Mouse (Mus musculus): ENCODE data around the gene Aspdh. TPM values are rescaled to one million over a fixed set of nuclear protein-coding genes. Genes with fewer than 3 reads are reported as not detected.
A peak's percentile ranks its signal among the peaks of the same experiment; 100 is the strongest.

The Aspdh gene
- total and polyA plus RNA-seq, 3 experiments = 1.3 to 2.4 (median 1.5) TPM

DNA sequence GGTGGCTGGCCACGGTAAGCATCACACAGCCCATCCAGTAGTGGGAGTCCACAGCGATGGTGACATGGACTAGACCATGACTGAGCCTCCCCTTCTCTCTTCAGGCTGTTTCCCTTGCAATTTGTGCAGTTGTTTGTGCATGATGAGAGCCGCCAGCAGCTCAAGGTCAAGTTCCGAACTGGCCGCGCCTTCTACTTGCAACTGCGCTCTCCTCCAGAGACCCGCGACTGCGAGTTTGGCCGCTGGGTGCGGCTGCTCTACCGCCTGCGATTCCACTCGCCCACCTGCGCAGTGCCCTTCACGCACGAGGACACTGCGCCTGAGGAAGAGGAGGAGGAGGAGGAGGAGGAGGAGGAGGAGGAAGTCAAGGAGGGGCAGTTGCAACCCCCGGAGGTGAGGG, 34.9 kb downstream of the Aspdh start:
- H3K36me3 ChIP-seq (ENCODE audit: control insufficient read depth, insufficient read depth, low read length) = no peaks in the 10 kb centered on the region
- no peak overlapping the region for H3K4me3 ChIP-seq
- no peak for DNase-seq
- no peaks in the 10 kb centered on the region for H3K79me2 ChIP-seq (replicated peaks; ENCODE audit: control insufficient read depth, insufficient read depth, low read length)
- TF ChIP-seq POLR2A (IDR thresholded peaks at IDR 0.05; ENCODE audit: insufficient read depth, low read depth, low read length) (no peak), CTCF (IDR thresholded peaks at IDR 0.05) (no peak), EP300 (IDR thresholded peaks at IDR 0.05; ENCODE audit: insufficient read depth, low read depth, low read length) (no peak)
- H3K9ac ChIP-seq (ENCODE audit: low read depth, low read length) = no peak overlapping the region
- WGBS = 38% methylated on average over 20 of the region's 20 CpGs
- peaks cover 6% of the 10 kb centered on the region for H3K4me1 ChIP-seq (ENCODE audit: control insufficient read depth, insufficient read depth, low read length)
- H3K27me3 ChIP-seq (ENCODE audit: control insufficient read depth, insufficient read depth, low read length) = 0 out of 2 replicates have a peak, but pooled peaks cover 2% of the 10 kb centered on the region
- intact Hi-C loops (cut with DNase I) = loop anchor here (2.0 kb wide), 1 partner anchor 25 kb away; the partner anchor contains the start of gene Mybpc2
- H3K27ac ChIP-seq = no peak overlapping the region

DNA sequence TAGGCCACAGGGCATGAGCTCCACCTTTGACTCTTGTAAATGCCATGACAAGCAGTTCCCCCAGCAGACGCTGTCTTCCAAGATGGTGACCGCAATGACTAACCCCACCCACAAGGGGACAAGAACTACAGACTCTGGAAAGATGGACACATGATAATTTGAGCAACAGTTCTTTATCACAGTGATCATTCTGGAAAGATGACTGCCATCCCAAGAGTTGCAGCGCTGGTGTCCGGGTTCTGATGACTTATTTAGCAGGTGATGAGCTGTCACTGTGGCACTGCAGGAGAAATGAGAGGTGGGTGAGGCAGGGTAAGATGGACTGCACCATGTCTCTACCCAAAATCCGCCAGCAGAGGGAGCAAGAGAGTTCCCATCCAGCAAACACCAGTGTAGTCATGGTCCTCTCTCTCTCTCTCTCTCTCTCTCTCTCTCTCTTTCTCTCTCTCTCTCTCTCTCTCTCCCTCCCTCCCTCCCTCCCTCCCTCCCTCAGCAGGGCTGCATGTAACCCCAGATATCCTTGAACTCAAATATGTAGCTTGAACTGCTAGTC, 36.4 kb downstream of the Aspdh start:
- TF ChIP-seq EP300 (IDR thresholded peaks at IDR 0.05; ENCODE audit: insufficient read depth, low read depth, low read length) (0 out of 2 replicates have a peak, but pooled peaks have one; percentile 34), POLR2A (IDR thresholded peaks at IDR 0.05; ENCODE audit: insufficient read depth, low read depth, low read length) (no peak), CTCF (IDR thresholded peaks at IDR 0.05) (peak; percentile 72)

DNA sequence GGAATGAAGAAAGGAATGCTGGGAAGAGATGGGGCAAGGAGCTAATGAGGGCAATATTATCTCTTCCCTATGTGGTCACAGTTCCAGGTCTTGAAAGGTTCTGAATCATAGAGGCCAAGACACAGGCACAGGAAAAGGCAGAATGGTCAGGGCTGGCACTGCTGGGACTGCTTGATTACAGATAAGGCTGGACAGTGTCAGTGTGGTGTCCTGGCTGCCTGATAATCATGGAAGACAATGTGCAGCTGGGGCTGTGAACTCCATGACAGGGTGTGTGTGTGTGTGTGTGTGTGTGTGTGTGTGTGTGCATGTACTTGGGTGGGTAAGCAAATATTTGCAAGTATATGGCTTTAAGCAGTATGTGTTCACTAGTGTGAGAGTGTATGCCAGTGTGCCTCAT, 42.3 kb downstream of the Aspdh start:
- H3K27me3 ChIP-seq (ENCODE audit: control insufficient read depth, insufficient read depth, low read length) = no peaks in the 10 kb centered on the region; the same call in 1 of the 2 replicates
- H3K79me2 ChIP-seq (replicated peaks; ENCODE audit: control insufficient read depth, insufficient read depth, low read length) = no peaks in the 10 kb centered on the region
- TF ChIP-seq EP300 (IDR thresholded peaks at IDR 0.05; ENCODE audit: insufficient read depth, low read depth, low read length) (no peak), POLR2A (IDR thresholded peaks at IDR 0.05; ENCODE audit: insufficient read depth, low read depth, low read length) (no peak), CTCF (IDR thresholded peaks at IDR 0.05) (no peak)
- H3K4me1 ChIP-seq (ENCODE audit: control insufficient read depth, insufficient read depth, low read length) = no peaks in the 10 kb centered on the region
- H3K9ac ChIP-seq (ENCODE audit: low read depth, low read length) = no peak overlapping the region
- no peaks in the 10 kb centered on the region for H3K36me3 ChIP-seq (ENCODE audit: control insufficient read depth, insufficient read depth, low read length)
- DNase-seq = no peak
- intact Hi-C loops (cut with DNase I) = no loop called here
- no peak overlapping the region for H3K27ac ChIP-seq
- H3K4me3 ChIP-seq = no peak overlapping the region

More for the DNA sequence above, 36.4 kb downstream of the Aspdh start:
- Histone ChIP-seq H3K4me1 (ENCODE audit: control insufficient read depth, insufficient read depth, low read length) (no peaks in the 10 kb centered on the region), H3K27ac (no peak overlapping the region), H3K36me3 (ENCODE audit: control insufficient read depth, insufficient read depth, low read length) (no peaks in the 10 kb centered on the region), H3K27me3 (ENCODE audit: control insufficient read depth, insufficient read depth, low read length) (0 out of 2 replicates have a peak, but pooled peaks cover 2% of the 10 kb centered on the region), H3K79me2 (replicated peaks; ENCODE audit: control insufficient read depth, insufficient read depth, low read length) (no peaks in the 10 kb centered on the region), H3K9ac (ENCODE audit: low read depth, low read length) (no peak overlapping the region), H3K4me3 (no peak overlapping the region)
- DNase-seq = peak; percentile 54 to 70
- 32% methylated on average over 5 of the region's 5 CpGs for WGBS
- intact Hi-C loops (cut with DNase I) = loop anchor here (2.0 kb wide), 1 partner anchor 23 kb away; the partner anchor contains the start of gene Mybpc2

Small RNAs within 50 kb of the gene (microRNA-seq; reads per million reads assigned to microRNA genes)
- 1.2 to 5.6 reads per million in 2 experiments for gene Mir7052

Other genes with a start within 250 kb of the Aspdh start
- gene Klk1b5, start 249.4 kb upstream of the Aspdh start, total RNA-seq (2021) = not detected
- gene Klk1b5, start 249.4 kb upstream of the Aspdh start, polyA plus RNA-seq (2012; rRNA removed) = not detected in 2 replicates
- gene Klk1, start 240.0 kb upstream of the Aspdh start, total RNA-seq (2021) = not detected
- gene Klk1, start 240.0 kb upstream of the Aspdh start, polyA plus RNA-seq (2012; rRNA removed) = 0.38 and 0.62 TPM in 2 replicates
- not detected for gene Gm36864, start 229.2 kb upstream of the Aspdh start, total RNA-seq (2021)
- gene Gm36864, start 229.2 kb upstream of the Aspdh start, polyA plus RNA-seq (2012; rRNA removed) = not detected in 2 replicates
- under 1 TPM; 0.68 to 0.70 TPM for gene 1700028J19Rik, start 218.7 kb upstream of the Aspdh start, total RNA-seq (2021)
- 1.3 and 2.1 TPM in 2 replicates for gene 1700028J19Rik, start 218.7 kb upstream of the Aspdh start, polyA plus RNA-seq (2012; rRNA removed)
- gene 2410002F23Rik, start 218.7 kb upstream of the Aspdh start, total RNA-seq (2021) = 10 to 100 TPM; 12.0 to 12.3 TPM
- gene 2410002F23Rik, start 218.7 kb upstream of the Aspdh start, polyA plus RNA-seq (2012; rRNA removed) = 29.5 and 37.6 TPM in 2 replicates
- gene Acp4, start 208.0 kb upstream of the Aspdh start, total RNA-seq (2021) = not detected
- not detected in 2 replicates for gene Acp4, start 208.0 kb upstream of the Aspdh start, polyA plus RNA-seq (2012; rRNA removed)
- not detected for gene Gm15517, start 203.9 kb upstream of the Aspdh start, total RNA-seq (2021)
- gene Gm15517, start 203.9 kb upstream of the Aspdh start, polyA plus RNA-seq (2012; rRNA removed) = not detected in 2 replicates
- 1 to 10 TPM in 1 of 2 experiments, under 1 TPM in 1; 0.60 to 1.1 TPM for gene Clec11a, start 158.5 kb upstream of the Aspdh start, total RNA-seq (2021)
- 1.8 and 2.0 TPM in 2 replicates for gene Clec11a, start 158.5 kb upstream of the Aspdh start, polyA plus RNA-seq (2012; rRNA removed)
- gene Shank1, start 155.1 kb upstream of the Aspdh start, total RNA-seq (2021) = 1 to 10 TPM; 1.2 to 2.3 TPM
- 0.94 and 1.1 TPM in 2 replicates for gene Shank1, start 155.1 kb upstream of the Aspdh start, polyA plus RNA-seq (2012; rRNA removed)
- gene Syt3, start 81.3 kb upstream of the Aspdh start, total RNA-seq (2021) = 1 to 10 TPM; 1.4 to 2.5 TPM
- 3.1 and 3.2 TPM in 2 replicates for gene Syt3, start 81.3 kb upstream of the Aspdh start, polyA plus RNA-seq (2012; rRNA removed)
- gene 1700008O03Rik, start 79.6 kb upstream of the Aspdh start, total RNA-seq (2021) = under 1 TPM; 0.21 to 0.25 TPM
- 0.12 and 0.47 TPM in 2 replicates for gene 1700008O03Rik, start 79.6 kb upstream of the Aspdh start, polyA plus RNA-seq (2012; rRNA removed)
- gene Lrrc4b, start 36.4 kb upstream of the Aspdh start, total RNA-seq (2021) = 10 to 100 TPM; 30.1 to 34.1 TPM
- 33.2 and 36.2 TPM in 2 replicates for gene Lrrc4b, start 36.4 kb upstream of the Aspdh start, polyA plus RNA-seq (2012; rRNA removed)
- 100 to 1,000 TPM; 139 to 147 TPM for gene Josd2, start 2.6 kb downstream of the Aspdh start, total RNA-seq (2021)
- gene Josd2, start 2.6 kb downstream of the Aspdh start, polyA plus RNA-seq (2012; rRNA removed) = 211 and 242 TPM in 2 replicates
- 10 to 100 TPM; 86.1 to 87.6 TPM for gene Emc10, start 31.1 kb downstream of the Aspdh start, total RNA-seq (2021)
- gene Emc10, start 31.1 kb downstream of the Aspdh start, polyA plus RNA-seq (2012; rRNA removed) = 152 and 180 TPM in 2 replicates
- gene Fam71e1, start 31.2 kb downstream of the Aspdh start, total RNA-seq (2021) = 1 to 10 TPM; 2.6 to 3.3 TPM
- 4.1 and 6.4 TPM in 2 replicates for gene Fam71e1, start 31.2 kb downstream of the Aspdh start, polyA plus RNA-seq (2012; rRNA removed)
- 10 to 100 TPM; 13.1 to 16.7 TPM for gene Mybpc2, start 59.3 kb downstream of the Aspdh start, total RNA-seq (2021)
- 7.1 and 10.8 TPM in 2 replicates for gene Mybpc2, start 59.3 kb downstream of the Aspdh start, polyA plus RNA-seq (2012; rRNA removed)
- gene Spib, start 66.7 kb downstream of the Aspdh start, total RNA-seq (2021) = under 1 TPM; 0.31 to 0.75 TPM
- gene Spib, start 66.7 kb downstream of the Aspdh start, polyA plus RNA-seq (2012; rRNA removed) = 0.88 and 3.1 TPM in 2 replicates
- gene Pold1, start 83.5 kb downstream of the Aspdh start, total RNA-seq (2021) = 10 to 100 TPM; 10.8 to 11.7 TPM
- gene Pold1, start 83.5 kb downstream of the Aspdh start, polyA plus RNA-seq (2012; rRNA removed) = 12.9 and 15.5 TPM in 2 replicates
- gene Nr1h2, start 88.6 kb downstream of the Aspdh start, total RNA-seq (2021) = 10 to 100 TPM; 49.7 to 53.7 TPM
- gene Nr1h2, start 88.6 kb downstream of the Aspdh start, polyA plus RNA-seq (2012; rRNA removed) = 65.7 and 84.8 TPM in 2 replicates
- 1 to 10 TPM in 1 of 2 experiments, under 1 TPM in 1; 0.76 to 1.3 TPM for gene Napsa, start 107.0 kb downstream of the Aspdh start, total RNA-seq (2021)
- 1.8 and 4.7 TPM in 2 replicates for gene Napsa, start 107.0 kb downstream of the Aspdh start, polyA plus RNA-seq (2012; rRNA removed)
- 1 to 10 TPM; 2.2 to 2.9 TPM for gene Kcnc3, start 125.3 kb downstream of the Aspdh start, total RNA-seq (2021)
- 1.3 and 3.0 TPM in 2 replicates for gene Kcnc3, start 125.3 kb downstream of the Aspdh start, polyA plus RNA-seq (2012; rRNA removed)
- 10 to 100 TPM; 79.4 to 96.6 TPM for gene Myh14, start 205.5 kb downstream of the Aspdh start, total RNA-seq (2021)
- 23.1 and 24.8 TPM in 2 replicates for gene Myh14, start 205.5 kb downstream of the Aspdh start, polyA plus RNA-seq (2012; rRNA removed)
- not detected for gene Izumo2, start 243.4 kb downstream of the Aspdh start, total RNA-seq (2021)
- gene Izumo2, start 243.4 kb downstream of the Aspdh start, polyA plus RNA-seq (2012; rRNA removed) = not detected in 2 replicates

All from heart, adult 2 months (tissue).